23 mouse cellular contexts compared by ENCODE assay signal in the genomic region with DNA sequence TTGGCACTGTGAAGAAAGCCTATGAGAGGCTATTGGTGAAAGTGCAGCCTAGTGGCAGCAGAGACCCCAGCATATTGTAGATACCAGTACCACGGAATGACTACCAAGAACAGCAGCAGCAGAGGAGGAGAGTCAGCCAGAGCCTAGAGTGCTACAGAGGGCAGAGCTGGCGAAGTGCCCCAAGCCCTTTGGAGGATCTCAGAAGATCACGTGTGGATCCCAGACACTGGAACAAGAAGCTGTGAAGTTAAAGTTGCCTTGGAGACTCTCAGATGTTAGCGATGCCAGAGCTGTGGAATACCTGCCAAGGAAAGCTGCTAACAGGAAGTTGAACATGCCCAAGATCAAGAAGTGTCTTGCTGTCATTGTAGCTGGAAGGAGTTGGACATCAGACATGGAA. TPM values are rescaled to one million over a fixed set of nuclear protein-coding genes. Genes with fewer than 3 reads are reported as not detected.
A peak's percentile ranks its signal among the peaks of the same experiment; 100 is the strongest.
DNase-seq lines count a peak whose midpoint lies in the region; ATAC-seq lines count a peak whose summit lies in the region.
"Had no signal": no experiment of that assay in that cellular context is flagged by ENCODE, and none has a peak within 500 bp of the region (broad histone marks: within the 10 kb centered on the region; RNA-seq: fewer than 3 reads in every experiment).

No protein-coding gene starts in this region.

- no peaks in the 10 kb centered on the region for H3K9me3 ChIP-seq in heart, embryonic 12.5 days (replicated peaks)
- H3K9me3 ChIP-seq: forebrain, embryonic 12.5 days; limb, embryonic 10.5 days; liver, embryonic 13.5 days; neural tube, embryonic 13.5 days had no signal

- DNase-seq in heart, postnatal 4 days, result peak; percentile 23
- peak; percentile 8 for DNase-seq in lung, postnatal 14 days
- DNase-seq in lung, adult 18-20 months, result no peak
- peak; percentile 92 for DNase-seq in kidney, adult 9 months
- DNase-seq in kidney, postnatal 36 days, result peak; percentile 88 to 89
- DNase-seq in frontal cortex, postnatal 10 days (ENCODE audit: low spot score in 2 of 2), result no peak
- DNase-seq in B cell, adult 2 months, result no peak
- DNase-seq: adrenal gland, postnatal 36 days; heart, postnatal 36 days; liver, embryonic 13.5 days; spleen, adult 18-20 months had no signal

- H3K4me2 ChIP-seq in heart, embryonic 12.5 days, result no peak overlapping the region
- H3K4me2 ChIP-seq: forebrain, embryonic 12.5 days; heart, embryonic 11.5 days; liver, embryonic 13.5 days; midbrain, embryonic 11.5 days; neural tube, embryonic 13.5 days had no signal

- 0 out of 2 replicates have a peak, but pooled peaks cover 3% of the 10 kb centered on the region for H3K4me1 ChIP-seq in heart, embryonic 12.5 days (replicated peaks)
- H3K4me1 ChIP-seq: forebrain, embryonic 12.5 days; limb, embryonic 10.5 days; neural tube, embryonic 13.5 days had no signal

- no peak for ATAC-seq in heart, embryonic 12.5 days (ENCODE audit: insufficient number of reproducible peaks, low FRiP score)
- ATAC-seq: activated CD4-positive, CD25-positive, alpha-beta regulatory T cell, adult 4 months; Patski had no signal

- H3K4me3 ChIP-seq in heart, embryonic 12.5 days, result no peak overlapping the region
- H3K4me3 ChIP-seq: forebrain, embryonic 12.5 days; limb, embryonic 10.5 days; liver, embryonic 13.5 days; neural tube, embryonic 13.5 days had no signal

- no peak overlapping the region for H3K9ac ChIP-seq in heart, embryonic 12.5 days
- H3K9ac ChIP-seq: forebrain, embryonic 12.5 days; liver, embryonic 13.5 days; neural tube, embryonic 13.5 days had no signal

- no peaks in the 10 kb centered on the region for H3K27me3 ChIP-seq in heart, embryonic 12.5 days (replicated peaks)
- H3K27me3 ChIP-seq: forebrain, embryonic 12.5 days; liver, embryonic 13.5 days; neural tube, embryonic 13.5 days; Patski had no signal

- 64% methylated on average over 4 of the region's 4 CpGs for WGBS in heart, embryonic 12.5 days

- H3K36me3 ChIP-seq in heart, embryonic 12.5 days, result no peaks in the 10 kb centered on the region
- H3K36me3 ChIP-seq: forebrain, embryonic 12.5 days; limb, embryonic 10.5 days; liver, embryonic 13.5 days had no signal

- H3K27ac ChIP-seq in heart, embryonic 12.5 days (ENCODE audit: poor library complexity, severe bottlenecking), result no peak overlapping the region
- H3K27ac ChIP-seq: forebrain, embryonic 12.5 days; limb, embryonic 10.5 days; liver, embryonic 13.5 days; macrophage; neural tube, embryonic 13.5 days had no signal

RNA-seq across cellular contexts. Expression of a gene that starts 18.6 kb away (rescaled TPM):
- total RNA-seq in heart, postnatal 4 days (2021), result not detected
- 0.34 TPM in 1 of 2 replicates, not detected in the other for polyA plus RNA-seq in heart, embryonic 12.5 days (2016; fragmentation: Nextera tagmentation; extraction: Ambion mirVana)
- total RNA-seq: adrenal gland, postnatal 36 days; heart, postnatal 36 days; monocyte, adult 5-6 weeks had no signal
- polyA plus RNA-seq: activated CD4-positive, CD25-positive, alpha-beta regulatory T cell, adult 4 months; heart, embryonic 11.5 days; liver, embryonic 13.5 days; macrophage; stomach, embryonic 14.5 days had no signal

RNA-seq across cellular contexts. Expression of a gene that starts 18.9 kb away (rescaled TPM):
- total RNA-seq in heart, postnatal 4 days (2021), result under 1 TPM in 1 of 2 experiments, not detected in 1; 0.18 TPM
- 1.5 and 1.6 TPM in 2 replicates for polyA plus RNA-seq in heart, embryonic 12.5 days (2016; fragmentation: Nextera tagmentation; extraction: Ambion mirVana)
- total RNA-seq: heart, postnatal 36 days; monocyte, adult 5-6 weeks had no signal
- polyA plus RNA-seq: gonadal fat pad, adult 2 months; macrophage had no signal

Comparison
In these comparisons a context has a peak if more than half of its experiments do, and no peak if none do; other contexts are left out.
1. DNase-seq: peak in heart, postnatal 4 days (single experiment), lung, postnatal 14 days (single experiment), kidney, adult 9 months (single experiment) and kidney, postnatal 36 days (2 of 2); none in lung, adult 18-20 months (0 of 2), frontal cortex, postnatal 10 days (0 of 2) and B cell, adult 2 months (0 of 2).